Mouse (Mus musculus) cerebellum, postnatal 25 days (tissue): ENCODE measurements around the gene C2cd5.

Experiments used
- DNase-seq, 2 experiments: peaks; one replicate each; pipeline ENCODE4 v3.0.0; 2021; ENCODE audit warnings: mixed read lengths in 2 of 2

The C2cd5 gene

DNA sequence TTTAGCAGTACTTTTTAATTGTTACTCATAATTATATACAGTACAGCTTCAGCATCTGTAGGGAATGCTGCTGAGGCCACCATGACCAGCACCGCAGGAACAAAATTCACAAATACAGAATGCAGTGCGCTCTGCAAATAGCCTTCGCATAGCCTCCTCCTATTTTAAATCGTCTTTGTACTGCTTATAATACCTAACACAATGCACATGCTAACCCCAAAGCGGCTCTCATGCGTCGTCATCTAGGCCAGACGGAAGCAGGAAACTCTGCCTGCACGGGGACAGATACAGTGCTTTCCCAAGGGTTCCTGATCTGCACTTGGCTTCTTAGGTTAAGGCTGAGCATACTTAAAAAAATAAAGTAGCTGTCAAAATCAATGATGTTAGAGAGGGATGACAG, 29.2 kb downstream of the C2cd5 start:
- DNase-seq, result no peak

DNA sequence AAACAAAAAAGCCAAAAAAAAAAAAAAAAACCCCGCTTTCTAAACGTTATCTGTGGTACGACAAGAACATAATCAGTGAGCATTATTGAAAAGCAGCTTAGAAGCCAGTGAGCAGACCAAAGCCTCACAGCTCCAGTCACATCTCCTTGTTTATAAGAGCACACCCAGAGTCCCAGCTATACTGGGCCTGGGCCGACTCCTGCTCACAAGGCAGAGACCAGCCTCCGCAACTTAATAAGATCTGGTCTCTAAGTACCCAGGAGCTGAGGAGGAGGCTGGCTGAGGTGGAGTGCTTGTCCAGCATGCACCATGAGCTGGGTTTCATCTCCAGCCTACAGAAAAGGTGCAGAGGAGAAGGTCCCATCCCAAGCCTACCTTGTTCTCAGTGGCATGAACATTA, 29.9 kb downstream of the C2cd5 start:
- no peak for DNase-seq

DNA sequence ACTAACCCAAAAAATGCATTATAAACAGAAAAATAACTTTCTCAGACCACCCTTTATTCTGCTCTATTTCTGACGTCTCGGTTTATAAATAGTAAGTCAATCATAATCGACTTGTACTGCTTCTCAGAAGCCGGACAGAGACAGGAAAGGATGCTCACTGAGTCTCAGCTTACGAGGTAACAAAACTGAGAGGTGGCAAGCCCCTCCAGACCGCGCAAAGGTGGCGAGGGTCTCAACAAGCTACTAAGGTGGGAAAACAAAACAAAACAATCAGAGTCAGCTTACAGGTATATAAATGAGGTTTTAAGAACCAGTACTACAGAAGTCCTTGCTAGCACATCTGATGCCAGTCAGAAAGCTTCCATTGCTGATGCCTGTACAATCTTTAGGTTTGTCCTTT, 30.3 kb downstream of the C2cd5 start:
- no peak for DNase-seq

DNA sequence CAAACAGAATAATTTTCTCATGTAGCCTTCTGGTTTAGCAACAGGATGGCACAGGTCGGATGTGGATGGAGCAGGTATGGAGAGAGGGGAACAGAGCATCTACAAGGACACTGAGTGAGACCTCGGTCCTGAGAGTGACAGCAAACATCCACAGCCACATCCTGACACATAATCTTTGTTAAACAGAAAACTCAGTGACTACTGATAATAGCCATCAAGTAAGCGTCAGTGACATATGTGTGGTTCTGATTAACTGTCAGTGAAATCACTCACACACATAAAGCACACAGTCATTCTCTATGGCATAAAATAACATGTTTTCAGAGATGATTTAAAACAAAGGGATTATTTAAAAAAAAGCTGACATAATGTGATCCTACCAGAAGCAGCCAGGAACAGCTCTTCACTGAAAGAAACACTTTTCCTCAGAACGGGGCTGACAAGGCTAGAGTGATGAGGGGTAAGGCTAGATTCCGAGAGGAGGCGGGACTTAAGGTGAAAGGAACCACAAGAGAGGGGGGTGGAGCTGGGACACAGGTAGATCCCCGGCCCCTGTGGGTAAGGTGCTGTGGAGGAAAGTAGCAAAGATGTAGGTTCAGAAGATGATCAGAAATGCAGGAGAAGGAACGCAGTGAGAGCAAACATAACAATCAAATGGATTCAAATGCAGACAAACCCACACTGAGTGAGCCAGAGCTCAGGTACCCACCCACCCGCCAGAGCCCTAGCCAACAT, 31.6 kb downstream of the C2cd5 start:
- DNase-seq, result no peak

DNA sequence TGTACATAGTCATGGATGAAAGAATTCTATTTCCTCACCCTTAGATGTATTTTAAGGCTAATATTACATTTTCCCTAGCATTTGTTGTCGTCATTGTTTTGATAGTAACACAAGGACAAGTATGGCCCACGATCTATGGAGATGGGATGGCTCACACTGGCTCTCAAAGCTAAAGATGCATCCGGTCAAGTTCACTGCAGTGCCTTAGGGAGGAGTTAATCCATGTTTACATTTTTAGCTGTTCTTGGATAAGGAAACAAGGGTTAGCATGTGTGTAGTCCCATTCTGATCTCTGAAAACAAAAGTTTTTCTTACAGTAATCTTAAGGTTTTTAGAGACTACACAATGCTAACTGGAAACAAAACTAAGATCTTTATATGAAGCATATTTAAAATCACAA, 32.3 kb downstream of the C2cd5 start:
- no peak for DNase-seq

DNA sequence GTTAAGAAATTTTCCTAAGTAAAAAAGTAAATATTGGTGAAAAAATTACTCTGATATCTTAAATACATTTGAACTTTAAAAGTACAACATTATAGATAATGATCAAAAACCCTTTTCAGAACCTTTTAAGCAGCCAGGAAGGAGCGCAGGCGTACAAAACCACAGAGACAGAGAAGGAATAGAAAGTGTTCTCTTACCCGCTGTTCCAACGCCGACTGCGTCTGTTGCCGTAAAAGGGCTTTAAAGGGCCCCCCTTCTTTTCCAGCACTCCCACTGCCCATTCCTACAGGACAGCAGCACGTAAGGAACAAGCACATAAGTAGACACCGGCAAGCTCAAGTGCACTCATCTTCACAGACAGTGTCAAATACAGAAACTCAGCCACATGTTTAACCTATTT, 33.1 kb downstream of the C2cd5 start:
- DNase-seq, result no peak

DNA sequence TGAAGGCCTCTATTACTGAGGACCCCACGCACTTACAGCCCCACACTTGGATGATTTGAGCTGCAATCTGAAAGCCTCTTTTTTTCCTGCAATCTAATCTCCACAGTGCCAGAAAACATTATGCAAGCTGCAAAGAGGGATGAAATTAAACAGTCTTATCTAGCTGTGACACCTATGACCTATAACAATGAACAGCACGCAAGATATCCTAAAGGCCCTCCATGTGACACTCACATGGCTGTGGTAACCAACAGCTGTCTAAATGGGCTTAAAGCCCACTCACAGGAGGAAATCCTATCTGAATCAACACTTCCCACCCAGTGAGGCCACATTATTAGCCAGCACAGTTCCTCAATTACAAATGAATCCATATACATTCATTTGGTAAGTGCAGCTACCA, 35.9 kb downstream of the C2cd5 start:
- DNase-seq, result no peak

DNA sequence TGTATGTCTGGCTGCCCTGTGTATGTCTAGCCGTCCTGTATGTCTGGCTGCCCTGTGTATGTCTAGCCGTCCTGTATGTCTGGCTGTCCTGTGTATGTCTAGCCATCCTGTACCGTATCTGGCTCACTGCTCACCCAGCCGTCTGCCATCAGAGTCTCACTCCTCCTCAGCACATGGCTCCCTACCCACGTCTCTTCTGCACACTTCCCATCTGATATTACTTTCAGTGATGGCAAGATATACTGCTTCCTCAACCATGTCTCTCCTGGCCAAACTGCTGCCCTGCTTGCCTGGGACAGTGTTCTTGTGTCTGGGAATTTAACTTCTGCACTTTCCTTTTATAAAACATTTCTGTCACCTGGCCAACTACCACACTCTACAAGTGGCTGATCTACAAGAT, 42.3 kb downstream of the C2cd5 start:
- no peak for DNase-seq

DNA sequence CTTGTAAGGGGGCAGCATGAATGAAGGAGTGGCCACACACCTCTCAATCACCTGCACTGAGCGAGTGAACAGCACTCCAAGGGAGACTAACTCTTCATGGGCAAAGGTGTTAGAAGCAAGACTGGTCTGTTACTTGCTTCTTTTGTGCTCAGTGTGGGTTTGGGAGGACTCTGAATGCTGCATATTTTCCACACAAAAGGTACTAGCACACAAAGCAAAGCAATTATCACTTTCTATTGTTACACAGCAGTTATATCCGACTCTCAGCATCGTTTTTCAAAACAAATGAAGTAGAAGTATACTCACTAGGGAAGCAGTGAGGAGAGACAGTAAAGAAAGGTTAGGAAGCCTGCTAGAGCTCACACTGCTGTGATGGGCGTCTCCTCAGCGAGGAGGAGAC, 48.4 kb downstream of the C2cd5 start:
- DNase-seq, result no peak

DNA sequence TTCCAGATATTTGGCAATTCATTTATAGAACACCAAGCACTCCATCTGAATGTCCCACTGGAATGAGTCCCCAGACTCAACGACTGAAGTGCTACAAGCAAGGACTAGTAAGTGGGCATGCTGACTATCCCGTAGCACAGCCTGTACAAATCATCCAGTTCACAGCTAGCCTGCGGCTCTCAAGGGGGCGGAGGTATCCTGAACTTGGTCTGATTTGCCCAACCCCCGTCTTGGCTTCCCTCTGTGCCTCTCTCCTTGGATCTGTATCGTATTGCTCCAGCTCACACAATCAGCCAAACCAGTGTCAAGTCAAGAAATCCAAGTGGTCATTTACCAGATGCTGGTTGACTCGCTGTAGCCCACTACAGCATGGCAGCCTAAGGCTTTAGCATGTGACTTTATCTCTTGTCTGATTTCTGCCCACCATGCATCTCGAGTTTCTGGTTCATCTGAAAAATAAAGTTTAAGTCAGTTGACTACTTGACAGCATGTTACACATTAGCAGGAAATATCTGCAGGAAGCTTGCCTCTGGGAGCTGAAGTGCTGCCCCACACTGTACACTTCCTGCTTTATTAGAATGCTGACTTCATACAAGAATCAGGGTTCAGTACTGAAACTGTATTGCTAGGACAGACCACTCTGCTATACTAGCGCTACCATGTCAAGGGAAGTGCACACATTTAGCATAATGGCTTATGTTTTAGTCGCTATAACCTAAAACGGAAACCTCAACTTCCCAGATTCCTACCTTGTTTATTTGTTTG, 50.0 kb downstream of the C2cd5 start:
- no peak for DNase-seq

DNA sequence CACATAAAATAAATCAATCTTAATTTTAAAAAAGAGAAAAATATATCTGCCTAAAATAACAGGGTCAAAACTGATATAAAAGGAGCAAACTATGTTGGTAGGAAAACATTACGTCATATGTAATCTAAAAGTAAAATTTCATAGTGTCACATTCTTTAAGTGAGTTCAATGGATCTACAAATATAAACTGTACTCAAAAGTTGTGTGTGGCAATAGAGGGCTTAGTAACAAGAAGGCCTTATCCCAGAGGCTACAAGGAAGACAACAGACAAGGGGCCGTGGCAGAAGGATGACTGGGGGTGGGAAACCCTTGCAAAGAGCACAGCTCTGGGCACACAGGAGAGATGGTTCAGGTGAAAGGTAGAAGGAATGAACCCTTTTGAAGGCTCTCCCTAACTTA, 50.8 kb downstream of the C2cd5 start:
- no peak for DNase-seq

DNA sequence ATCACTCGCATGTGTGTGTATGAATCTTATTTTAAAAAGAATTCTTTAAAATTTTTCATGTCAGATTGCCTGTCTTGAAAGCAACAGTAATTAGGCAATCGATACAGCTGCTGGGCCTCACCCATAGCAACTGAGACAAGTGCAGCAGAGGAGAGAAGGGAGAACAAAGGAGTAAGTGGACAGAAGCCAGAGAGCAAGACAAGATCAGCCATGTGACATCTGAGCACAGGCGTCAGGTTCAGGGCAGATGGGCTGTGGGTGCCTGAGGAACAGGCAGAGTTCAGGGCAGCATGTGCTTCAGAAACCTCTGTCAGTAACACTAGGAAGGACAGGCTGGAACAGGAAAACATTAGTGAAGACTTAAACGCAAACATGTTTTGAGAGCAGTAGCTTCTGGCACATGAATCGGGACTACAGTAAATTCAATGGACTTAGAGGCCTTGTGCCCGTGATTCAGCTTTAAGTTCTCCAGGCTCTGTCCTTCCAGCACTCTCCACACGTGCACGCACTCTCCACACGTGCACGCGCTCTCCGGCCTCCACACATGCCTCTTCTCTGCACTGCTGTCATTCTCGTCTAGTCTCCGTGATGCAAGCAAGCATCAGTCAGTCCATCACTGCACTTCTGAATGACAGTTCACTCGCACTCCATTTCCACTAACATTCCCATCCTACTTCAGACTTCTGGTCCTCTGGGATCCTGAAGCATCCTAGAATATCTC, 52.2 kb downstream of the C2cd5 start:
- DNase-seq, result no peak

DNA sequence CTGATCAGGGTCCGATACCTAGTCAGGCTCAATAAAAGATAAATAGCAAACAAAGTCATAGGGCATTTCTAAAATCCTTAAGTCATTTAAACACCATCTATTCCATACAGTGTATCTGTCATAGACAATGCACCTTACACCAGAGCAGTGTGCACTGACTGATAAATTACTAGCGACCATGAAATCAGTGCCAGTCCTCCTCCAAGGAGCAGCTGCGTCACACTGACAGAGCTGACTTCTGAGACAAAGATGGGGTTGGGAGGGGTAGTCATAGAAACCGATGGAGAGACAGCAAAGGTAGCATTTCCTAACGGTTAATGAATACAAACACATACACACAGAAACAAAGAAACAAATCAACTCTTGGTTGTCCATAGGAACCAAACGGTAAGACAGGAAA, 58.4 kb downstream of the C2cd5 start:
- no peak for DNase-seq

DNA sequence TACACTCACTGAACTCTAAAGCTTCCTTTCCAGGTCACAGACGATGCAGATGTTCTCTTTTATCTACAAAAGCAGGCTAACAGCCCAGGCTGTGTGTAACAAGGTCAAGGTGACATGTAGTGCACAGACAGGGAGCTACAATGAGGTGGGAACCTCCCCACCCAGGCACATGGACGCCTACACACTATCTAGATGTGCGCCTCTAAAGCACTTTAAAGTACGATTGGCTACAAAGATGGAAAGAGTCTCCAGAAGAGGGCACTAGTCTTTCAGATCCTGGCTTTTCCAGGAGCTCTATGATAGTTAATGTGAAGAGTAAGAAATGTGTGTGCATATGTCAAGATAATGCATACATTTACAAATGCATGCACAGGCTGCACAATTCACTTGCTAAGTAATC, 64.7 kb downstream of the C2cd5 start:
- DNase-seq, result no peak

DNA sequence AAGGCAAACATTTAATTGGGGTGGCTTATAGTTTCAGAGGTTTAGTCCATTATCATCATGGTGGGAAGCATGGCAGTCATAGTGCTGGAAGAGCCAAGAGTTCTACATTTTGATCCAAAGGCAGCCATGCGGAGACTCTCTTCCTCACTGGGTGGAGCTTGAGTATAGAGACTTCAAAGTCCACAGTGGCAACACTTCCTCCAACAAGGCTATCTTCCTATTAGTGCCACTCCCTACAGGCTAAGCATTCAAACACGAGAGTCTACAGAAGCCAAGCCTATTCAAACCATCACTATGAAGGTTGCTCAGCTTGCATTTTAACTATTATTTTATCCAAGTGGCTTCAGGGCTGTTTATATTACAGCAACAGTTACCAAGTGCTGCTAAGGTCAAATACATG, 65.4 kb downstream of the C2cd5 start:
- no peak for DNase-seq

DNA sequence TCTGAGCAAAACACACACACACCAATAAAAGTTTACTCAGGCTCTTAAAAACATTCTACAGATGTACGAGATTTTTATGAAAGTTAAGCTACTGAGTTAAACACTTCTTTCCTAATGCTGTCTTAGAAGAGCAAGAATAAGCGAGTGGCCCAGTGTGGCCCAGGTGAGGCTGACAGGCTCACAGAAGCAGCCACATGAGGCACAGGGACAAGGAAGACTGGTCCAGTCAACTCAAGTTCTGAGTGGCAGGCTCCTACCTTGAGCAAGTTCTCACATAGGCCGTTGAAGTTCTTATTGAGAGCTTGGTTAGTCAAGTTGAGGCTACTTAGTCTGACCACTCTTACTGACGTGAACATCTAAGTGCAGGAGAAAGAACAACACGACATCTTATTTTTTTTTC, 69.4 kb downstream of the C2cd5 start:
- no peak for DNase-seq

DNA sequence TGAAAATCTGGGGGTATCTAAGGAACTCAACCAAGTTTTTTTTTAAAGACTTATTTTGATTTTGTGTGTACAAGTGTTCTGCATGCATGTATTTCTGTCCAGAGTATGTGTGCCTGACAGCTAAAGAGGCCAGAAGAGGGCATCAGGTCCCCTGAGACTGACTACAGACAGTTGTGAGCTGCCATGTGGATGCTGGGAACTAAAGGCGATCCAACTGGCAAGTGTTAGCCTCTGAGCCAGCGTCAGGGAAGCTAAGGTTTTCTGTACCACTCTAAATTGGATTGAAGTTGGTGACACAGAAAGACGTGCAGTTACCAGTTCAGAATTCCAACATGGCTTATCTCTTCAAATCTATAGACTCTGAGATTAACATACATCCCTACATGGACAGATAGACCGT, 72.0 kb downstream of the C2cd5 start:
- no peak for DNase-seq

DNA sequence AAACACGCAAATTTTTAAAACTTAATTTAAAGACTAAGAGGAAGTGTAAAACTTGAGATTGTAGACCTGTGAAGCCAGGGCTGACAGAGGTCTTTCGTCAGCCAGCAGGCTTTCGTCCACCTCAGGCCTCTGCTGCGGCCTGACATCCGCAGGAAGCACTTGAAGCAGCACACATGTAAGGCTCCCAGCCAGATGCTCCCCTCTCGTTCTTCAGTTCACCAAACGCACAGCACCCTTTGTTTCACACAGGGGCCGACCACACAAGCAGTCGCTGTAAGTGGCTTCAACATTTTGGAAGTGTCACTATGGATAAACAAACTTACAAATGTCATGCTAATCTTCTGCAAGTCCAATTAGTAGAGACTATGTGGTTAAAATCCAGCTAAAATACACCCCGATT, 72.5 kb downstream of the C2cd5 start:
- DNase-seq, result no peak

DNA sequence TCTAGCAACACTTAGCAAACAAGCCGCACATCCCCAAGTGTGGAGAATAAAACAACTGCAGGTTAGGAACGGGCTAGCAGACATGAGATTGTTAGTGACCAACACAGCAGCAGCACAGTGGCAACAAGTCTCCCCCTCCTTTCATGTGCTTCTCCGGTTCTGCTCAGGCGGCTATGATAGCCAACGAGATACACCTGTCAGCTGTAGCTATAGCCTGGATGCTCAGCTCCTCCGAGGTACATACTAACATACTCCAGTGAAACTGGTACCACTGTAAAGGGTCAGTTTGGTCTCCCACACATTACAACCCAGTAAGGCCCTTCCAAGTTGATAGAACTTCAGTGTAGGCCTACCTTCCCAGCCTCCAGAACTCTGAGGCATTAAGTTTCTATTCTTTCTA, 76.2 kb downstream of the C2cd5 start:
- DNase-seq, result no peak

DNA sequence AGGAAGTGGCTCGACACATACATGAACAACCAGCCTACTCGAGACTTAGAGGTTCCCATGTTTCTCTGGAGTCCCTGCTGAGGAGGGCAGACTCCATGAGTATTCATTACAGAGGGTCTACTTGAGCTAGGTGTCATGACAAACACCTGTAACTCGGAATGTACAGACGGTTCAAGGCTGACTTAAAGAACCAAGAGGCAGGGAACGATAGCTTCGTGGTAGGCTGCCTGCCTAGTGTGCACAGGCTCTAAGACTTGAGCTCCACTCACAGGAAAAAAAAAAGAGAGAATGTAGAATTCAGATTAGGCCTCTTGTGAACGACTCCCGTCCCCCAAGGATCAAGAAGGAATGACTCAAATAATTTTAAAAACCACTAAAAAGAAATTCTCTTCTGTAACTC, 78.2 kb downstream of the C2cd5 start:
- DNase-seq, result no peak

DNA sequence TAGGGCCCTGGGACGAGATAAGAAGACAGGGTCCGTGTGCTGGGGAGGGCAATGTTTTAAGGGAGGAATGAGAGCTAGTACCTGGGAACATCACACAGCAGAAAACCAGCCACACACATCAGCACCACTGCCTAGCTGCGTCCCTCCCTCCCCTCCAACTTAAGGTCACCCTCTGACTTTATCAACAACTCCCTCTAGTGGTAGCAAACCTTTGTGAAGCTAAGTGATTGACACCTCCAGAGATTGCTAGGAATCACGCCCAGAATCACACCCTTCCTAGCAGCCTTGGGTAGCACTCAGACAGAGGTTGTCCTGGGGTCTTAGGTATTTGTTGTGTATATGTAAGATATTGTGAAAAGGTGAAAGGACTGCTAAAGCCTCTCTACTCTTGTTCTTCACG, 79.3 kb downstream of the C2cd5 start:
- DNase-seq, result no peak

DNA sequence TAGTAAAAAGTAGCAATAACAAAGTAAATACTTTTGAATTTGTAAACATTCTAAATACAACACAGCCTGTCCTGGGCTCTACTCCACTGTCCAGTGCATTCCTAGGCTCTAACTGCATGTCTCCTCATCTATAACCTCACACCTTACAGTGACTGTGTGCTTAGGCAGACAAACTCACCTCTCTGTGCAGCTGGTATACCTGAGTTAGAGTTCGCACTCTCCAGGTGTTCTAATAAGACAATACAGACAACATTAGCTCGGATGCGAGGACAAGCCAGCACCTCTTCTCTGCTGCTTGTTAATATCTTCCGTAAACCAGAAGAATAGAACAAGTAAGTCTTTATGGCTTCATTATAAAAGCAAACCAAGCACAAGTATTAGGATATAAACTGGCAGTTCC, 79.8 kb downstream of the C2cd5 start:
- DNase-seq, result no peak

DNA sequence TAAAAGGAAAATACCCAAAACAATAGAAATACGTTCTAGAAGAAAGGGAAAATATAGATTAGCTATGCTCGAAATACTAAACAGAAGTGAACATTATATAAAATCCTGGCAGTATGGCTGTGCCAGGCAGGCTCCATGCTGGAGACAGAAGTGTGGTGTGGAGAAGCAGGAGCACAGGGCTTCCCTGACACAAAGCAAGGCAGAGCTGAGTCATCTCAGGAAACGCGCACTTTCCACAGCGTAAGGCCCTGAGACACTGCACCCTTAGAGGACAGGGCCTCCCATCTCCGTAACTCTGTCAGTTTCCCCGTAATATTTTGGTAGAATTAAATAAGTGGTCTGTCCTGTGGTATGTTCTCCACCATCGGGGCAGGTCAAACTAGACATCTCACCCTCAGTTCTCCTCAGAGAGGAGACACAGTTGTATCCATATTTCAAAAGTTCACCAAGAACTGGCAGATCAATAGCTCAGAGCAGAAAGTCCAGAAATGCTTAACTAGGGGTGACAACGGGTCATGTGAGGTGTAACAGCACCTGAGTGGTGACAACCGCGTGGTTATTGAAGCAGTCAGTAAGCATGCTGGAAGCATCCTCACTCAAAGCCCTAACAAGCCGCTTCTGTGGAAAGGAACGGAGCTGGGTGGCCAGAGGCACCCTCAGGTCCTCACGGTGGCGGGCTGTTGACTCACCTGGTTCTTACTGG, 87.3 kb downstream of the C2cd5 start:
- no peak for DNase-seq

DNA sequence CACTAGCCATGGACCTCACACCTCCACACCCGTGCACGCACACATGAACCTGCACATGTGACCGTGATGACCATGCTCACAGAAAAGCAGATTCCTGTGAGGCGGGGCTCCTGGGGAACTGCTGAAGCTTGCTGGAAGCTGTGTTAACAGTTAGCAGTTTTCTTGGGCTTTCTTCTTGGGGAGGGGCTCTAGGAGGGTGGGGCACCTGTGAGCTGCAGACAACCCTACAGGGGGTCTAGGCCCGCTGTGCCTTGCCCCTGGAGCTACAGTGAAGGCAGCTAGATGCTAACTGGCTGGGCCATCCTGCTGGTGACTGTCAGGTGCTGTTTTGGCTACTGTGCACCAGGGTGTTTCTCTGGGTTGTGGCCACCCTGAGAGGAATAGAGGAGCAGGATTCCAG, 91.1 kb downstream of the C2cd5 start:
- DNase-seq, result no peak
